Mouse (Mus musculus) thymus, postnatal 36 days (tissue): ENCODE results near the gene Cpa3.

Experiments used
- DNase-seq, 2 experiments: peaks; one replicate each; pipeline ENCODE4 v3.0.0; 2022; ENCODE audit warnings: mixed read lengths in 2 of 2

The Cpa3 gene

GRCm38 (mm10) chr3:20242050-20242449, at the start of gene Cpa3:
TSS of gene Cpa3 (minus strand) at chr3:20242181.
- DNase-seq: no peak

- DNase-seq: no peak
These were observed 49.4 kb upstream of the Cpa3 start for GRCm38 (mm10) chr3:20291370-20291769.

- DNase-seq: no peak
These were observed 46.8 kb upstream of the Cpa3 start for GRCm38 (mm10) chr3:20288761-20289160.

GRCm38 (mm10) chr3:20281796-20282195, 39.8 kb upstream of the Cpa3 start:
- DNase-seq: no peak

GRCm38 (mm10) chr3:20275633-20276032, 33.7 kb upstream of the Cpa3 start, which contains the start of gene Cpb1:
TSS of gene Cpb1 (minus strand) at chr3:20275733.
- no peak for DNase-seq

GRCm38 (mm10) chr3:20254566-20255479, 12.8 kb upstream of the Cpa3 start:
- DNase-seq: no peak

GRCm38 (mm10) chr3:20243913-20244312, 1.9 kb upstream of the Cpa3 start:
- no peak for DNase-seq

GRCm38 (mm10) chr3:20239741-20240140, 2.2 kb downstream of the Cpa3 start:
- DNase-seq: no peak

GRCm38 (mm10) chr3:20236965-20237364, 5.0 kb downstream of the Cpa3 start:
- no peak for DNase-seq

GRCm38 (mm10) chr3:20229027-20229426, 13.0 kb downstream of the Cpa3 start:
- DNase-seq: no peak

GRCm38 (mm10) chr3:20225429-20225828, 16.6 kb downstream of the Cpa3 start:
- no peak for DNase-seq

- DNase-seq: no peak
These were observed 18.9 kb downstream of the Cpa3 start for GRCm38 (mm10) chr3:20222926-20223698.

GRCm38 (mm10) chr3:20222136-20222535, 19.8 kb downstream of the Cpa3 start:
- no peak for DNase-seq

- peak; percentile 41 to 52 for DNase-seq
These were observed 43.1 kb downstream of the Cpa3 start for GRCm38 (mm10) chr3:20198869-20199268.

- no peak for DNase-seq
These were observed 44.1 kb downstream of the Cpa3 start for GRCm38 (mm10) chr3:20197878-20198277.

- DNase-seq: no peak
These were observed 52.9 kb downstream of the Cpa3 start for GRCm38 (mm10) chr3:20188976-20189675.

GRCm38 (mm10) chr3:20172394-20172793, 69.6 kb downstream of the Cpa3 start:
- DNase-seq: no peak

GRCm38 (mm10) chr3:20167487-20167886, 74.5 kb downstream of the Cpa3 start:
- DNase-seq: no peak
